Mouse (Mus musculus) left cerebral cortex, adult 2 months (tissue): ENCODE results near the gene Eml6. TPM values are rescaled to one million over a fixed set of nuclear protein-coding genes. Genes with fewer than 3 reads are reported as not detected.
"Not testable (repeated sequence)": the region's sequence is repeated elsewhere in the genome, so short reads cannot be mapped to it uniquely, and the experiment has no call there.

ENCODE experiments used
- DNase-seq, 2 experiments: peaks; one replicate each; pipeline ENCODE4 v3.0.0; 2021 to 2022; ENCODE audit warnings: low spot score in 2 of 2, mixed read lengths in 1 of 2; ENCODE audit errors: extremely low spot score in 1 of 2
- H3K27ac ChIP-seq: fragments of 200-600 bp; 2 replicates; pipeline ENCODE4 v1.8.1; 2022
- H3K4me3 ChIP-seq: fragments of 200-600 bp; 2 replicates; pipeline ENCODE4 v1.8.1; 2022
- CTCF ChIP-seq: fragments of 200-600 bp; IDR thresholded peaks from 2 replicates; pipeline ENCODE4 v1.8.1; 2022; ENCODE audit warnings: antibody characterized with exemption, mild to moderate bottlenecking, moderate library complexity
- intact Hi-C: fragments of 180-260 bp; cut with DNase I; formaldehyde crosslinking; loops from one replicate; pipeline ENCODE4 v1.15.1; 2025
- total RNA-seq, 2 experiments: library from RNA; stranded (reverse); gene quantifications; 2 replicates each; pipeline ENCODE4 v1.2.3; 2021

The Eml6 gene
- total RNA-seq, 2 experiments from 2014 or later = 19.7 to 24.0 TPM

GRCm38 (mm10) chr11:29762768-29763167, 263.1 kb downstream of the Eml6 start:
- H3K4me3 ChIP-seq = no peak overlapping the region
- no peak overlapping the region for H3K27ac ChIP-seq
- DNase-seq = no peak
- TF ChIP-seq CTCF = no peak
- intact Hi-C loops = no loop called here

- intact Hi-C loops = no loop called here
- TF ChIP-seq CTCF = no peak
- Histone ChIP-seq H3K4me3 (no peak overlapping the region), H3K27ac (no peak overlapping the region)
- no peak for DNase-seq
Measured at GRCm38 (mm10) chr11:29761387-29761786, 264.4 kb downstream of the Eml6 start.

GRCm38 (mm10) chr11:29758617-29759016, 267.2 kb downstream of the Eml6 start:
- H3K27ac ChIP-seq = no peak overlapping the region
- H3K4me3 ChIP-seq = no peak overlapping the region
- DNase-seq = no peak
- intact Hi-C loops = no loop called here
- no peak for TF ChIP-seq CTCF

GRCm38 (mm10) chr11:29756007-29756406, 269.8 kb downstream of the Eml6 start:
- intact Hi-C loops, DNase-seq, H3K27ac ChIP-seq, H3K4me3 ChIP-seq: not testable (repeated sequence)

- no peak overlapping the region for H3K4me3 ChIP-seq
- DNase-seq = no peak
- intact Hi-C loops = no loop called here
- peak overlapping the region; percentile 45 for H3K27ac ChIP-seq
- no peak for TF ChIP-seq CTCF
Measured at GRCm38 (mm10) chr11:29751648-29752611, 273.9 kb downstream of the Eml6 start.

GRCm38 (mm10) chr11:29751013-29751412, 274.8 kb downstream of the Eml6 start:
- H3K27ac ChIP-seq = peak overlapping the region; percentile 29
- intact Hi-C loops = no loop called here
- no peak for TF ChIP-seq CTCF

GRCm38 (mm10) chr11:29749468-29749829, 276.4 kb downstream of the Eml6 start:
- intact Hi-C loops = loop anchor here (5.0 kb wide), 1 partner anchor 48 kb away; no protein-coding TSS in a partner anchor
- no peak overlapping the region for H3K4me3 ChIP-seq
- no peak for TF ChIP-seq CTCF
- peak overlapping the region; percentile 55; the same call in 1 of the 2 replicates for H3K27ac ChIP-seq
- no peak for DNase-seq

More at GRCm38 (mm10) chr11:29751013-29751412, 274.8 kb downstream of the Eml6 start:
- DNase-seq = no peak
- no peak overlapping the region for H3K4me3 ChIP-seq

- no peak overlapping the region for H3K4me3 ChIP-seq
- peak overlapping the region; percentile 54; the same call in 1 of the 2 replicates for H3K27ac ChIP-seq
- intact Hi-C loops = loop anchor here (5.0 kb wide), 1 partner anchor 48 kb away; no protein-coding TSS in a partner anchor
- no peak for DNase-seq
- no peak for TF ChIP-seq CTCF
Measured at GRCm38 (mm10) chr11:29748750-29749467, 276.9 kb downstream of the Eml6 start.

- peak overlapping the region; percentile 69 for H3K27ac ChIP-seq
- TF ChIP-seq CTCF = no peak
- DNase-seq = no peak
- no peak overlapping the region for H3K4me3 ChIP-seq
- intact Hi-C loops = loop anchor here (5.0 kb wide), 1 partner anchor 49 kb away; no protein-coding TSS in a partner anchor
Measured at GRCm38 (mm10) chr11:29747881-29748280, 278.0 kb downstream of the Eml6 start.

- H3K4me3 ChIP-seq = no peak overlapping the region
- DNase-seq = no peak
- TF ChIP-seq CTCF = no peak
- intact Hi-C loops = loop anchor here (5.0 kb wide), 1 partner anchor 50 kb away; no protein-coding TSS in a partner anchor
- H3K27ac ChIP-seq = peak overlapping the region; percentile 69
Measured at GRCm38 (mm10) chr11:29747365-29747764, 278.5 kb downstream of the Eml6 start.

- intact Hi-C loops = loop anchor here (5.0 kb wide), 1 partner anchor 51 kb away; no protein-coding TSS in a partner anchor
- no peak for TF ChIP-seq CTCF
Measured at GRCm38 (mm10) chr11:29746203-29746602, 279.6 kb downstream of the Eml6 start.

GRCm38 (mm10) chr11:29745513-29745912, 280.3 kb downstream of the Eml6 start:
- peak overlapping the region; percentile 24; the same call in 1 of the 2 replicates for H3K27ac ChIP-seq

More at GRCm38 (mm10) chr11:29746203-29746602, 279.6 kb downstream of the Eml6 start:
- peak overlapping the region; percentile 69; the same call in 1 of the 2 replicates for H3K27ac ChIP-seq
- H3K4me3 ChIP-seq = no peak overlapping the region
- DNase-seq = no peak

More at GRCm38 (mm10) chr11:29745513-29745912, 280.3 kb downstream of the Eml6 start:
- intact Hi-C loops = loop anchor here (5.0 kb wide), 1 partner anchor 52 kb away; no protein-coding TSS in a partner anchor
- H3K4me3 ChIP-seq = no peak overlapping the region
- no peak for TF ChIP-seq CTCF
- no peak for DNase-seq
